Mouse (Mus musculus): ENCODE measurements around the gene Pcca.

Pcca gene

GRCm38 (mm10) chr14:122729431-122730073 lies 195.4 kb downstream of the Pcca start:
- no peak for DNase-seq (ENCODE audit: extremely low read depth, low read depth, low spot score)

- no peak for DNase-seq (ENCODE audit: extremely low read depth, low read depth, low spot score)
Observed at GRCm38 (mm10) chr14:122730921-122731551, 196.9 kb downstream of the Pcca start.

GRCm38 (mm10) chr14:122736806-122737205 lies 202.7 kb downstream of the Pcca start:
- no peak for DNase-seq (ENCODE audit: extremely low read depth, low read depth, low spot score)

GRCm38 (mm10) chr14:122747860-122748842 lies 214.0 kb downstream of the Pcca start:
- DNase-seq (ENCODE audit: extremely low read depth, low read depth, low spot score) = no peak

- DNase-seq (ENCODE audit: extremely low read depth, low read depth, low spot score) = no peak
Observed at GRCm38 (mm10) chr14:122751552-122751951, 217.4 kb downstream of the Pcca start.

GRCm38 (mm10) chr14:122753278-122753677 lies 219.2 kb downstream of the Pcca start:
- DNase-seq (ENCODE audit: extremely low read depth, low read depth, low spot score) = no peak

- DNase-seq (ENCODE audit: extremely low read depth, low read depth, low spot score) = no peak
Observed at GRCm38 (mm10) chr14:122754311-122754710, 220.2 kb downstream of the Pcca start.

GRCm38 (mm10) chr14:122755559-122755958 lies 221.4 kb downstream of the Pcca start:
- DNase-seq (ENCODE audit: extremely low read depth, low read depth, low spot score) = no peak

GRCm38 (mm10) chr14:122756671-122757070 lies 222.5 kb downstream of the Pcca start:
- no peak for DNase-seq (ENCODE audit: extremely low read depth, low read depth, low spot score)

- no peak for DNase-seq (ENCODE audit: extremely low read depth, low read depth, low spot score)
Observed at GRCm38 (mm10) chr14:122759890-122760289, 225.8 kb downstream of the Pcca start.

GRCm38 (mm10) chr14:122760803-122761202 lies 226.7 kb downstream of the Pcca start:
- DNase-seq (ENCODE audit: extremely low read depth, low read depth, low spot score) = no peak

GRCm38 (mm10) chr14:122762603-122763002 lies 228.5 kb downstream of the Pcca start:
- DNase-seq (ENCODE audit: extremely low read depth, low read depth, low spot score) = no peak

- no peak for DNase-seq (ENCODE audit: extremely low read depth, low read depth, low spot score)
Observed at GRCm38 (mm10) chr14:122765951-122766350, 231.8 kb downstream of the Pcca start.

GRCm38 (mm10) chr14:122766448-122766847 lies 232.3 kb downstream of the Pcca start:
- DNase-seq (ENCODE audit: extremely low read depth, low read depth, low spot score) = no peak

- DNase-seq (ENCODE audit: extremely low read depth, low read depth, low spot score) = no peak
Observed at GRCm38 (mm10) chr14:122784701-122785100, 250.6 kb downstream of the Pcca start.

- DNase-seq (ENCODE audit: extremely low read depth, low read depth, low spot score) = no peak
Observed at GRCm38 (mm10) chr14:122788199-122788598, 254.1 kb downstream of the Pcca start.

- no peak for DNase-seq (ENCODE audit: extremely low read depth, low read depth, low spot score)
Observed at GRCm38 (mm10) chr14:122790111-122790510, 256.0 kb downstream of the Pcca start.

- DNase-seq (ENCODE audit: extremely low read depth, low read depth, low spot score) = no peak
Observed at GRCm38 (mm10) chr14:122793368-122793767, 259.2 kb downstream of the Pcca start.

- no peak for DNase-seq (ENCODE audit: extremely low read depth, low read depth, low spot score)
Observed at GRCm38 (mm10) chr14:122800296-122800695, 266.2 kb downstream of the Pcca start.

- no peak for DNase-seq (ENCODE audit: extremely low read depth, low read depth, low spot score)
Observed at GRCm38 (mm10) chr14:122821002-122821401, 286.9 kb downstream of the Pcca start.

GRCm38 (mm10) chr14:122823791-122824190 lies 289.7 kb downstream of the Pcca start:
- no peak for DNase-seq (ENCODE audit: extremely low read depth, low read depth, low spot score)

GRCm38 (mm10) chr14:122825464-122825863 lies 291.3 kb downstream of the Pcca start:
- DNase-seq (ENCODE audit: extremely low read depth, low read depth, low spot score) = no peak

Data from fat pad, adult 2 months (tissue).